Mouse (Mus musculus) lung, postnatal 14 days (tissue): ENCODE measurements around the gene Trim56.

ENCODE experiments used
- DNase-seq: peaks from one replicate; pipeline ENCODE4 v3.0.0; 2021

Trim56 gene

DNA sequence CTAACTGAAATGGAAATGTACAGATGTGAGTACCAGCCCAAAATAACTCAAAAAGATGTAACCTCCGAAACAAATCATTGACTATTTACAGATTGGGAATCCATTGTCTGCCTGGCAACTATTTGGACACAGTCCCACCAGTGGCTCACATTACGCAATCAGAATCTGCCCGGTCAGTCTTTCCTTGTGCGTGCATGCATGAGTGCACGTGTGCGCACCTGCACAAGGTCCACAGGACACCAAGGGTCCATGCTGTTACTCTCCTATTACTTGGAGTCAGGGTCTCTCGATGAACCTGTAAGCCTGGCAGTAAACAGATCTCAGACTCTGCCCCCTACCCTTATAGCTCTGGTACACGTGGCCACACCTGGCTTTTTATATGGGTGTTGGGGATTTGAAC, 8.3 kb downstream of the Trim56 start:
- DNase-seq, result no peak

DNA sequence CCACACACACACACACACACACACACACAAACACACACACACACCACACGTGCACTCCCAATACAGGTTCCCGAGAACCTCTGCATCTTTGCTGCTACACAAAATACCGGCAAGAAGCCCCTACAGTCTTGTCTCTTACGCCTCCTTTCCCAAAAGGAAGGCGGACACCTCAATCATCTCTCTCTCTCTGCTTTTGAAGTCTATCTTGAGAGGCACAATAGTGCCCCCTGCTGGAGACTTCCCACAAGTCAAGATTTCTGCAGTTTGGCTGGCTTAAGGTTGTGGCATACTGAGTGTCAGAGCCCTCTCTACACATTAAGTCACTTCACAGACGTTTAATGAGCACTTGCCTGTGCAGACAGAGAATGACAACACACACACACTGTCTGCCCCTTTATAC, 9.0 kb downstream of the Trim56 start:
- DNase-seq, result peak; percentile 91

DNA sequence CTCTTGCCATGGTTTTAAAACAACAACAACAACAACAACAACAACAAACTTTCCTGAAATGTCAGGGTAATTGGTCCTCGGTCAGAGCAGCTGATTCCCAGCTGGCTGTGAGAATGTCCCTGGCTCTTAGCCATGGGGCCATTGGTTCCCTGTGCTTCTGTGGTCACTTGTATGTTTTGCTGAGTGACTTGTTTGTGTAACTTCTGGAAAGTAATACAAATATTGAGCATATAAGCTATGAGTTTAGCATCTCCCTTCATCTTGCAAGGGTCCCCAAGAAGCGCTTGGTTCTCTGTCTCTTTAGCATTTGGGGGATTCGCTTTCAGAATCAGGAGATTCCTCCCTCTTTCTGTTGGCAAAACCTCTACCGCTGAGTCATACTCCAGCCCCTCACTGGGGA, 9.6 kb downstream of the Trim56 start:
- peak; percentile 72 for DNase-seq

DNA sequence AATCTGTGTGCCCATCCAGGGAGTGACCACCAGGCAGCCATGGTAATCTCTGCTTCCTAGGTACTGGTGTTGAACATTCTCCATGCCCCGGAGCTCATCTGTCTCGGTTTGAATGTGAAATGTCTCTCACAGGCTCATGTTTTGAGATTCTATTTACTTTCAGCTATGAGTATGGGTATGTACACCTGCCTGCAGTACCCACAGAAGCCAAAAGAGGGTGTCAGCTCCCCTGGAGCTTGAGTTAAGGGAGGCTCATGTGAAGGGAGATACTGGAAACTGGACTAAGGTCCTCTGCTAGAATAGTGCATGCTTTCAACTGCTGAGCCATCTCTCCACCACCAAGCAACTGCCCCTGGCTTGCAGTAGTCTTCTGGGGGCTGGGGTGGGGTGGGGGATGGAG, 12.0 kb downstream of the Trim56 start:
- DNase-seq, result no peak

DNA sequence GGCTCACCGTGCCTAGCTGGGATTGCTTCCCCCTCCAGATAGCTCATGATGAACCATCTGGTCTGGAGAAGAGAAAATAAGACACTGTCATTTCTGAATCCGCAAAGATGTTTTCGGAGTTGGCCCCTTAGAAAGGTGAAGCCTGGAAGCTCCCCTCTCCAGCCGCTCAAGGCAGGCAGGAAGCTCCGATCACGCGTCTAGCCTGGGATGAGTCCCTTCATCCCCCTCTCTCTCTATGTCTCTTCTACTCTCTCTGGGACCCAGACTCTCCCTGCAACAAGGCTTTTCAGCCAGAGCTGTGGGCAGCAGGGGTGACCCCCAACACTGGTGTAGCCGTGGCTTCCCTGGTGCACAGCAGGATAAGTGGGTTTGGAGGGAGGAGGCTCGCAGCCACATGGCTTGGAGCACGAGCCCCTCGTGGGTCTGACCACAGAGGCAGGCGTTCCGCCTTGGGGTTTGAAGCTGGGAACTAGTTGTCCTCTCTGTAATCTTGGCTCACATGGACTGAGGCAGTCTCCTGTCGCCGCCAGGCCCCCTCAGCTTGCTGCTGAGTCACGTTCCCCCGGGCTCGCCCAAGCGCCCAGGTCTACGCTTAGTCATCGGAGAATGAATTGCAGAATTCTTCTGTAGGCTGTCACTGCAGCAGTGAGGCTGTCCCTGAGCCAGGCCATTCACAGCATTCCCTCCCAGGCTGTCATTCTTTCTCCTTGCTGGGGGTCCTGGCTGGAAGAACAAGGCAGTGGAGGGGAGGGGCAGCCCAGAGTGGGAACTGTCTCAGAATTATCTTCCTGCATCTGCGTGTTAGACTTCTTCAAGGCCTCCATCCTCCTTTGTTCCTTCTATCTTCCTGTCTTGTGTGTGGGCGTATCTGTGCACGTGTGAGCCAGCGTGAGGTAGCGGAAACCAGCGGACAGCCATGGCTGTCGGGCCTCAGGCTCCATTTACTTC, 13.2 kb downstream of the Trim56 start:
- no peak for DNase-seq

DNA sequence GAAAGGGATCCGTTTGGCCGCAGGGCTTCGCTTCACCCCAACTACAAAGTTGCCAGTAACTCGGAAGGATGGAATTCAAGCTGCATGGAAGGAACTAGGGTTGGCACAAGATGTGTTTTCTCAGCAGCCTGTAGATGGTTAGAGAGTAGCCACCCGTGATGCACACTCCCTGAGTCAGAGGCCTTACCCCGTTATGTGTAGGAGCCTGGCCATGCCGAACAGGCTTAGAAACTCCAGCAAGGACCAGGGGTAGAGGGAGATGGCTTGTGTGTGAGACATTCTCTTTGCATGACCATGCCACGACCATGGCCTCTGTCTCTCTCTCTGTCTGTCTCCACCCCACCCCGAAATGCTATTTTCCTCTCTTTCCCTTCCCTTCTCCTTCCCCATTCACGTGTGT, 13.9 kb downstream of the Trim56 start:
- no peak for DNase-seq

DNA sequence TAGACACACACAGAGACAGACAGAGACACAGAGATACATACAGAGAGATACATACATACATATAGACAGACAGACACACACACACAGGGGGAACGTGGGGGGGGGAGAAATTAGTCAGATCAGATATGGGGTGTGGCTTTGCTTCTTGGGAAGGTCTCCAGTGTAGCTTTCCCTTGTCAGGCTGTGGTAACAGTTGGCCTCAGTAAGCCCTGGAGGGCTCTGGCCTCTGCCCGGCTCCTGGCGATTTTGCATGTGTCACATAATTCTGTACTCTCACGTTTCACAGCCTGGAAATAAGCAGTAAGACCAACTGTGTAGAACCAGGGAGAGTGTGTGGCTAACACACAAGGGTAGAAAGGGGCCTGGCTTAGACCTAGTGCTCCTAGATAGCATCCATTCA, 15.3 kb downstream of the Trim56 start:
- no peak for DNase-seq

DNA sequence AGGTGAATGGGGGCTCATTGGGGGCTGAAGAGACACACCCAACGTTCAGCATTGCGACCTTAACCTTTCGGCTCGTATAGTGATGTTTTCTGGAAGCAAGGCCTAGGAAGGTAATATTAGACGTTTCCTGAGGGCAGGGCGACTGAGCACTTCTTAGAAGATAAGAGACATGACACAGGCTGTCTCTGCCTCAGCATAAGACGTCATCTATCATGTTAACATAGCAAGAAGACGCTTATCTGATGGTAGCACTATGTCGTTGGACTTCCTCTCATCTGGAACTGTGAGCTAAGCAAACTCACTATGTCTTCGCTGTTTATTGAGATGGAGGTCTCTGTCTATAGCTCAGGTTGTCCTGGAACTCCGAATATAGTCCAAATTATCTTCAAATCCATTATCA, 17.6 kb downstream of the Trim56 start:
- no peak for DNase-seq

DNA sequence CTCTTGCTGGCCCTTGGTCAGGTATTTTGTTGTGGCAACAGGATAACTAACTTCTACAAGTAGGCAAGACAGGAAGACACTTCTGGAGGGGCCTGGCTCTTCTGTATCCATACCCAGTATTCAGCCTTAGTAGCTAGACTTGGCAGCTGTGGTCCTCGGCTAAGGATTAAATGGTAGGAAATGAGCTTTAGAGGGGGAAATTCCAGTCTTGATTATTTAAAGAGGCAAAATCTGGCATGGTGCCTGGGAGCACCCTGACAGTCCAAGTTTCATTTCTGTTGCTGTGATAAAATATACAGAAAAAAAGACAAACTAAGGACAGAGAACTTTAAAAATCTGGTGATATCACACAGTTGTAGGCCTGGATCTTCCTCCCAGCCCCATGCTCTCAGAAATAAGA, 20.0 kb downstream of the Trim56 start:
- DNase-seq, result peak; percentile 75

DNA sequence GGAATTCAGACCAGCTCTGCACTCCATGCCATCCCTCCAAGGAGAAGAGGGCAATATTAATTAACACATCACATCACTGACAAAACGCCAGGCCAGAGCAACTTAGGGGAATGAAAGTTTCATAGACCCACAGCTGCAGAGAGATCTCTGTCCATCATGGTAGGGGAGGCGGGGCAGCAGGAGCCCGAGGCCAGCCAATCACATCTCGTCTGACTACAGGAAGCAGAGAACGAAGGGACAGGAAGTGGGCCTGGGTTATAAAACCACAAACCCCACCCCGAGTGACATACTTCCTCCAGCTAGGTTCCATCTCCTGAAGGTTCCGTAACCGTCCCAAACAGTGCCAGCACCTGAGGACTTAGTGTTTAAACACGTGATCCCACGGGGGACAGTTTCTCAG, 20.9 kb downstream of the Trim56 start:
- no peak for DNase-seq

DNA sequence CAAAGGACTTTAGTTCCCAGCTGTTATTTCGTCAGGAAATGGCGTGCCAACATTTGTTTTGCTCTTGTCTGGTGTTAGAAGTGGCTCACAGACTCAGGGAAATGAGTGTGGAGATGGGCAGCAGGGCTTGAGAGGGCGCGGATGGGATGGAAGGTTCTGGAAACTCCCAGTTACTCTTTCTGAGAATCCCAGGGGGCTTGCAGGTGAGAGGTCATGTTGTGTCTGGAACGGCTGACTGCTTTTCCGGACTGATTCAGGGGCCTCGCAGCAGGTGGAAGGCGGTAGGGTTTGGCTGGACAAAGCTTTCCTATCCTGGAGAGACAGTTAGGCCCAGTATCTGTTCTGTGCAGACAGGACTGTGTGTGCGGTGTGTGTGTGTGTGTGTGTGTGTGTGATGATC, 22.3 kb downstream of the Trim56 start:
- no peak for DNase-seq

DNA sequence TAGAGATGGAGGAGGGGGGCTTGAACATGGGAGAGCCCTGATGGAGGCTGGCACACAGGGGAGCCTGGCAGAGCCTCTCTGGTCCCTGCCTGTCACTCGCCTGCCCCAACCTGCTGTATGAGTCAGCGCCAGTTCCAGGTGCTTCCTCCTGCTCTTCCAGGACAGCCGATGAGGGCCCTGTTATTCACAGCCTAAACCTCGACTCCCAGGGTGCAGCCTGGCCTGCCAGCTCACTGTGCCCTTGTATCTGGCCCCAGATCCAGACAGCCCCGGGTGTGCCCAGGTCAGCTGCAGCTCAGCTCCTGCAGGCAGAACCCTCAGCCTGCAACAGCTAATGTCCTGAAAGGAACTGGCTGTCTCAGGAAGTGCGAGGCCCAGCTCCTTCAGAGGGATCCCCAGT, 24.4 kb downstream of the Trim56 start:
- no peak for DNase-seq

DNA sequence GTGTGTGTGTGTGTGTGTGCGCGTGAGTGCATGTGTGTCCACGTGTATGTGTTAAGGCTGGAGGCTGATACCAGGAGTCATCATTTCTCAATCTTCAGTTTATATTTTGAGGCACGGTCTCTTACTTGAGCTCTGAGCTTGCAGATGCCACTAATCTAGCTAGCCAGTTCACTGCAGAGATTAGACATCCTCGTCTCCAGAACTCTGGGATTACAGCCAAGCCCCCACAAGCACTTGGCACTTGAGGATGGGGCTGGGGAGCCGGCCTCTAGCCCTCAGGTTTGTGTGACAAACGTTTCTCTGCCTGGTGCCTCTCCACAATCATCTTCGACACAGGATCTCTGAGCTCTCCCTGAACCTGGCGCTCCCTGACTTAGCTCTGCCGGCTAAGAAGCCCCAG, 25.1 kb downstream of the Trim56 start:
- no peak for DNase-seq

DNA sequence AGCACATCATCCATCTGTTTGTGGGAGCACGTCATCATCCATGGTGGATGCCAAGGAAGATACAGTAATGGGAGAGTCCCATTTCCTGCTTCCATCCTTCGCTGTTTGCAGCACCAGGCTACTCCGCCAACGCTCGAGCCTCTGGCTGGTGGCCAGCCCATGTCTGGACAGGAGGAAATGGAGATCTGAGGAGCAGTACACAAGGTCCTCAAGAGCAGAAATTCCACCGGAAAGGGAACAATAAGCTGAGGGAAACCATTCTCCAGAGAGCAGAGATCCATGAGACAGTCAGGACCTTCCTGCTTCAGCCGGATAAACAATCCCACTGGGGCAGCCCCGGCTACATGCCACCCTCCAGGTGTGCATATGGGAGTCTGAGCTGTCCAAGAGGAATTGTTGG, 28.6 kb downstream of the Trim56 start:
- peak; percentile 89 for DNase-seq

DNA sequence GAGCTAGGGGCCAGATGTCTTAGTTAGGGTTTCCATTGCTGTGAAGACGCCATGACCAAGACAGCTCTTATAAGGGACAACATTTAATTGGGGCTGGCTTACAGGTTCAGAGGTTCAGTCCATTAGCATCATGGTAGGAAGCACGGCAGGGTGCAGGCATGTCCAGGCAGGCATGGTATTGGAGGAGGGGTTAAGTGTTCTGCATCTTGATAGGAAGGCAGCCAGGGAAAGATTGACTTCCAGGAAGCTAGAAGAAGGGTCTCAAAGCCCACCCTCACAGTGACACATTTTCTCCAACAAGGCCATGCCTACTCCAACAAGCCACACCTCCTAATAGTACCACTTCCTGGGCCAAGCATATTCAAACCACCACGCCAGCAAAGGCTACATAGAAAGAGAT, 30.3 kb downstream of the Trim56 start:
- DNase-seq, result no peak

DNA sequence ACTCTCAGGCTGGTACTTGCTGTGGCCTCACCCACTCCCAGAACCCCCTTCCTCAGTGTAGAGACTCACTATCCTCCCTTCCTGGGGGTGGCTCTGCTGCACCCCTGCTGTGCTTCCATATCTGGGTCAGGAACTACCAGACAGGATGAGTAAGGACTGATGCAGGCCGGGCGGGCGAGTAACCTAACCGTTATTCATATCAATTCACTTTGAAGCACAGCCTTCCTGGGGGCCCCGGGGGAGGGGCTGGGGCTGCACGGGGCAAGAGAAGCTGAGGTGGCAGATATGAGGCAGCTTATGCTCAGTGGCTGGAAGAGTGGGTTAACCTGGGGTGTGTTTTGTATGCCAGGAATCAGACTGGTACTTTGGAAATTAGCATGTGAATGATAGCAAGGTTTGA, 31.0 kb downstream of the Trim56 start:
- no peak for DNase-seq

DNA sequence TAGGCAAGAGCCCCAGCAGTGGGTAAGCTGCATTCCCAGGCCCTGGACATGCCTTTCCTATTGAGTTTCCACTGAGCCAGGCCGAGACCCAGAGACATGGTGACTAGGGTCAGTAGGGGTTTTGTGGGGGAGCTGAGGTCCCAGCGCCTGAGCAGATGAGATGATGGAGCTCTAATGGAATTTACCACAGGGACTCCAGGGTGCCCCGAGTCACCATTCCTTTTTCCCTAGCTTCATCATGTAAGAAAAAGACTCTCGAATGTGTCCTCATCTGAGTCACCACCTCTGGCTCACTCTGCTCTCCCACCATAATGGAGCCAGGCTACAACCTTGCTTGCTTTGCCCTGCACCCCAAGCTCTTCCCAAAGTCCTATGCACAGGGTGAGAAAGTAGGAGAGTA, 33.0 kb downstream of the Trim56 start:
- DNase-seq, result no peak

DNA sequence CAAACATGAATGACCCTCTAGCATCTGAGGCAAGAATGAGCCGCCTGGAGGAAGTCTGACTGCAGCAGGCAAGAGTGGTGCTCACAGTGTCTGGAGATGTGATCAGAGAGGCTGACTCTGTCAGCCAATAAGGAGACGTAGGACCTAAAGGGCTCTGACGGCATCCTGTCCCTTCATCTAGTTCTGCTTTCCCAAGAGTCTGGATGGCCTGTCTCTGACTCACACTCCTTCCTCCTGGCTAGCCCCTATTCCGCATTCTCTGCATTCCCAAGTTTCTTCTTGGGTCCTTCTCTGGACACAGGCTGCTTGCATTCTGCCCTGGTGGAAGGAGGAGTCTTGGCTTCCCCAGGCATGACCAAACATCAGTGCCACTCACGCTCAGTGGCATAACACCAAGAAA, 36.2 kb downstream of the Trim56 start:
- DNase-seq, result peak; percentile 60

DNA sequence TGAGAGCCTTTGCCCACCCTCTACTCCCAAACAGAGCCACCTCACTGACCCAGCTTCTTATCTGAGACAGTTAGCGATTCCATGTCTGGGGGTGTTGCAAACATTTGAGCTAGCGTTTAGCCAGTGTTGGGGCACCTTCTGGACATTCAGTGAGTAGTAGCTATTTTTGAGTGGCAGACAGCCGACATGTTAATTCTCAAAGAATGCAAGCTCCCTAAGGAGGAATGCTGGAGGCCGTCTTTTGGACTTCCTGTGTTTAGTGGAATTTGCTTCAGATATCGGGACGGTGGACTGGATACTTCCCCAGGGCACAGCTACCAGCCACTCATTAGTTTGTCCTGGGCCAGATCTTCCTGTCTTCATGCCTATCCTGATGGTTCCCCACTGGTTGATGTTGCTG, 37.4 kb downstream of the Trim56 start:
- no peak for DNase-seq

DNA sequence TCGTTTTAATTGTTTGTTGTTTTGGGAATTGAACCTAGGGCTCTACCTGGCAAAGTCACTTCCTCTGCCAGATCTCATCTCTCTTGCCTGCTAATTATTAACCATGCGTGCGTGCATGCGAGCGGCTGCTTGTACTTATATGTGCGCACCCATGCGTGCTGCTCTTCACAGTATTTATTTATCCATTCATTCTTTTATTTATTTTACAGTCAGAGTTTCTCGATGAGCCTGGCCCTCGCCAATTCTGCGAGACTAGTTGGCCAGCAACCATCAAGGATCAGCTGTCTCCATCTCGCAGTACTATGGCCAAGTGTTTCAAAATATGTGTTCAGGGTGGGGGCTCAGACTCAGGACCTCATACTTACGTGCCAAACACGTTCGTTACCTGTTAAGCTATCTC, 38.0 kb downstream of the Trim56 start:
- DNase-seq, result peak; percentile 51

DNA sequence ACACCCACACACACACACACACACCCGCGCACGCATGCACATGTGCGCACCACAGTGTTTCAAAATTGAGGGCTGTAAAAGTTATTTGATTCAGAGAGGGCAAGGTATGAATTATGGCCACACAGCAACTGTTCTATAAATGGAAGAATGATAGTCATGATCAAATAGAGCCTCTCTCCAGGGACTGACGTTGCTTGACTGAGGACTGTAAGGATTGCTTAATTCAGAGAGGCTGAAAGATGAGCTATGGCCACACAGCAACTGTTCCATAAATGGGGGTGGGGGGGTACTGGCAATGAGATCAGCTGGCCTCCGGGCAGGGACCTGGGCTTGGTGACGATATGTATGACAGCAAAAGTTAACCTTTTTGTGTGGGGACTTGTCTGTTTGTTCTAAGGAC, 38.8 kb downstream of the Trim56 start:
- no peak for DNase-seq

DNA sequence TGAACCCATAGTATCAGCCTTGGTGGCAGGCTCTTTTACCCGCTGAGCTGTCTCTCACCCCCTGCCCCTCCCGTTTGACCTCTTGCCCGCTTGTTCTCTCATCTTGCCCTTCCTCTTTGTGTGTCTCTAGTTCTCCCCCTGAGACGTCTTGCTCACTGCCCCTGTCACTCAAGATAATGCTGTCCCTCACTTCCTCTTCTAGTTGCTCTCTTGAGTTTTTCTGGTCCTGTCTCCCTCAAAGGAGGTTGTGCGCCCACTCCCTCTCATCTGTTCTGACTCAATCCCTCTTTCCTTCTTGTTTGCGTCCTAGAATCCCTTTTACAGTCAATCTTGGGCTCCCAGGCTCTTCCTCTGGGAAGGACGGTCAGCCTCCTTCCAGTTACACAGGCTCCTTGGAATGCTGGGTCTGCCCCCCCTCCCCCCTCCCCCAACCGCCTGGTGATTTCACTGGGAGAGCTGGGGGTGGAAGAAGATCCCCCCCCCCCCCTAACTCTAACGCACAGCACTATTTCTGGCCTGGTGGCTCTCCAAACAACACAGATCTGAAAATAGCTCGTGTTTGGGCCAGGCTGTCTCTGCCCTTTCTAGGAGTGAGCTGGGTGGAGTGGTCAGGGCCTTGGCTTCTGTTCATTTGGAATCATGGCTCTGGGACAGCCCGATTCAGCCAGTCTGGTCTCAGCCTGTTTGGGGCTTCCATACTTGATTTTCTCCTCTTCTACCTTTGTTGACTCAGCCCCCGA, 39.6 kb downstream of the Trim56 start:
- DNase-seq, result peak; percentile 61

DNA sequence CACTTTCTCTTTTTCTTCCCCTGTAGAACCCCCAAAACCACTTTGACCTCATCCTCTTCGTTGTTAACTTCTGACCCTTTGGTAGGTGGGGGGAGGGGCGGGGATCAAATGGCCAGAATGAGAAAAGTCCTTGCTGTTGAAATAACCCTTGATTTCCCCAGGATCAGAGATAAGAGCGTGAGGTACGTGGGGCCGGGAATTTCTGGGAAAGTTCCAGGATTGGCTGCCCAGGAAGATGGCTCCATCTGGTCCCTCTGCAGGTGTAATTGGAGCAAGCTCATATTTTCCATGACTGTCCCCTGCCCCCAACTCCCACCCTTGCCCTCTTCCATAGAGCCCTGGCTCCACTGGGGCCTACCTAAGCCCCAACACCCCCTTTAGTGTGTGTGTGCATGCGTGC, 40.3 kb downstream of the Trim56 start:
- DNase-seq, result no peak

DNA sequence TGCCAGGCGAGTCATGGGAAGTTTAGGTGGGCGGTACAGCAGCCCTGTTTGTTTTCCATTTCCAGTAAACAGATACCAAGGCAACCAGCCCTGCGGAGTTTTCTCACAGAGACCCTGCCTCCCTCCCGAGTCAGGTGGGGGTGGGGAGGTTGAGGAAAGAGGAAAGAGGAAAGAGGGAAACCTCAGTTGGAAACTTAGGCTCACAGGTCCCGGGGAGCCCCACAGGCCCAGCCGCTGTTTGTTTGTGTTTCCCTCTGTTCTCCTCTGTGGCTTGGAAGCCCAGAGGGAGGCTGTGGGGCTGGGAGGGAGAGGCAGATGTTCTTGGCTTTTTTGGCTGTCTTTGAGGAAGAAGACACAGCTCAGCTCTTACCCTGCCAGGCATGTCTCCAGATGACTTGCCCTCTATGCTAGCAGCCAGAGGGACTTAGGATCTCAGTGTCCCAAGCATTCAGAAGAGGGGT, 41.8 kb downstream of the Trim56 start:
- peak; percentile 60 for DNase-seq
